Mouse (Mus musculus) kidney, postnatal 4 days (tissue): ENCODE data around the gene Vhl.
A peak's percentile ranks its signal among the peaks of the same experiment; 100 is the strongest.

Experiments used
- DNase-seq, 2 experiments: peaks; one replicate each; pipeline ENCODE4 v3.0.0; 2021; ENCODE audit warnings: mixed read lengths in 2 of 2

Gene Vhl

GRCm38 (mm10) chr6:113623941-113624751 is at the start of gene Vhl:
TSS of gene Vhl (plus strand) at chr6:113623959.
- peak; percentile 91 to 95 for DNase-seq

DNA sequence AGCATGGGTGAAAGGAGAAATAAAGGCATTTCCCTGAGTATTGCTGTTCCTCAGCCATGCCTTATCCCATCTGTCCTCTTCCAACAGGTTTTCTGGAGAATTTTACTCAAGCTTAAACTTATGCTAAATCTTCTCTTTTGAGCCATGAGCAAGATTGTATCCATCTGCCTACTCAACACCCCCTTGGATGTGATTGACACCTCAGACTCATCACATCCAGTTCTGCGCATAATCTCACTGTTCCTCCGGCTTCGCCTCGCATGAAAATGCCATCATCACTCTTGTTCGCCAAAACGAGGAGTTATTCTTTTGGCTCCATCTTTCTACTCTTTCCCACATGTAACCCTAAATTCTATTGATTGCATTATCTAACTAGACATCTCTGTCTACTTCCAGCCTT is 47.7 kb upstream of the Vhl start:
- DNase-seq: no peak

DNA sequence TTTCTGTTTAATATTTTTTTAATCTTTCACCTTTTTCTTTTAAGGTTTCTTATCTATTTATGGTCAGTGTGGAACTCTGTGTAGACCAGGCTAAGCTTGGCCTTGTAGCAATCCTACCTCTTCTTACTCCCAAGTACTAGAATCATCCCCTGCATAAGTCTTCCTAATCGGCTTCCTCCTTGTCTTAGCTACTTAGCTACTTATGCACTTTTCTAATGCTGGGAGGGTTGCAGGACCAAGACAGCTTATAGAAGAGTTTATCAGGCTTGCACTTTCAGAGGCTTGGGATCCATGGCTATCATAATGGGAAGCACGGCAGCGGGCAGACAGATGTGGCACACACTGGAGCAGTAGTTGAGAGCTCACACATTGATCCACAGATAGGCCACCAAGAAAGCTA is 44.5 kb upstream of the Vhl start:
- DNase-seq: no peak

DNA sequence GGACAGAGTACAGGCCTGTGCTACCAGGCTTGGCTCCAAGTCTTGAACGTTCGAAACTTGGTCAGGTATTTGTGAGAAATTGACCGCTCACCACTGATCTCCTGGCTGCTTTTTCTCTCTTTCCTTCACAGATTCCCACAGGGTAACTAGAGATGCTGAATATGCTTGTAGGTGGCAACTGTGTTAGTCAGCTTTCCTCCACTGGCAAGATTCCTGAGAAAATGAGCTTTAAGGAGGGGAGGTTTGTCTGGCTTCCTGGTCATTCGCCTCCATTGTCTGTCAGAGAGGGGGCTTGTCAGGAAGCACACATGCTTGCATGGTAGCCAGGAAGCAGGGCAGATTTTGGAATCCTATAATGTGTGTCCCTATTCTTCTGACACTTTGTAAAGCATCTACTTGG is 40.7 kb upstream of the Vhl start:
- no peak for DNase-seq

GRCm38 (mm10) chr6:113585065-113585464 is 38.7 kb upstream of the Vhl start:
- no peak for DNase-seq

DNA sequence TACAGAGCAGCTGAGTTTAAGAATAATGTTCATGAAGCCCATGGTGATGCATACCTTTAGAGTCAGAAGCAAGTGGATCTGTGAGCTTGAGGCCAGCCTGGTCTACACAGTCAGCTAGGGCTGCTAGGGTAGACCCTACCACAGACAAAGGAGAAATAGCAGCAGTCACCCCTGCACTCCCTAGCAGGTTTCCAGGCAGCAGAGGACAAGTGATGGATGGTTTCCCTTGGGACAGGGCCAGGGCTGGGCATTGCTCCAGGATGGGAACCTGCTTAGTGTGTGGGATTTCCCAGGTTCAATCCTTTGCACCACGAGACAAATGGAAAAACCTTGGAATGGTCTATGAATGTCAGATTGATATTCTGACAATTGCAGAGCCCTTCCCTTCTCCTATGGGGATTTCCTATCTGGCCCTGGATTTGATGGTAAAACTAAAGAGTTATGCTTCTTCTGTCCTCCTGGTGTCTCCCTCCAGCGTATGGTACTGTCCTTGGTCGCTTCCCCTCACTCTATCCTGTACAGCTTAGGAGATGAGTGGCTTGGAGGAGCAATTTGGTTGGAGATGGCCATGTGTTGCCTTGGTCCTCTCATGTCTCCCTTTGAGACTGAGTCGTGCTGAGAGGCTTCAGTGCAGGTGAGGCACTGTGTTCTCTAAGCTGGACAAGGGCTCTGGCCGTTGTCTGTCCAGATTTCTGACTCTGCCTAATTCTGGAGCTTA is 37.1 kb upstream of the Vhl start:
- peak; percentile 71 to 73 for DNase-seq

DNA sequence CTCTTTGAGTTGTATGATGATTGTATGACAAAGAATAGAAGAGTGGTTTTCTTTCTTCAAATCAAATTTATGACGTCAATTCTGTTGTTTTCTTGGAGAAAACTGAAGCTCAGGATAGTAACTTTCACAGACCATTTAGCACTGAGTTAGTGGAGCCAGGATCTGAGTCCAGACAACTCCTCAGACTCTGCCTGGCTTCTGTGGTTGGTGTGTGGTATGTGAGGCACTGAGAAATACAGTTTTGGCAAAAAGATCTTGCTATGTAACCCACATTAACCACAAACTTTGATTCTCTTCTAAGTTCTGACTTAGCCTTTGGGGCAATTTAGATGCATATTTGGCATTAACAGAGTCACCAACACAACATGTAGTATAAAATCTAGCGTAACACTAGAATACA is 31.1 kb upstream of the Vhl start:
- DNase-seq: no peak

DNA sequence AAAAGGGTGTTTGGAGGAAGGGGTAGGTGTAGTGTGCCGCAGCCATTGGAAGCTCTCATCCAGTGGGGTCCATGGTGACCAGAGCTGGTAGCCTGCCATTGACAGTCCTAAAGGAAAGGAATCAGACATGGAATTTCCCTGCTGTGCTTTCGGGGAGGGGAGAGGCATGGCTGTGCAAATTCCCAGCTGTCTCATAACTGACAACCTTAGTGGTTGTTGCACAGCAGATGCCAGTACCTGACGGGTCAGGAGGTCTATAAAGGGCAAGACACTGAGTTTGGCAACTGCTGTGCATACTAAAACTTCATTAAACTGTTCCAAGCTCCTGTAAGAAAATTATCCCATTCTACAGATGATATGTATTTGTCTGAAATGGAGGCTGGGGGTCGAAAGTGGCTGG is 25.8 kb upstream of the Vhl start:
- no peak for DNase-seq

DNA sequence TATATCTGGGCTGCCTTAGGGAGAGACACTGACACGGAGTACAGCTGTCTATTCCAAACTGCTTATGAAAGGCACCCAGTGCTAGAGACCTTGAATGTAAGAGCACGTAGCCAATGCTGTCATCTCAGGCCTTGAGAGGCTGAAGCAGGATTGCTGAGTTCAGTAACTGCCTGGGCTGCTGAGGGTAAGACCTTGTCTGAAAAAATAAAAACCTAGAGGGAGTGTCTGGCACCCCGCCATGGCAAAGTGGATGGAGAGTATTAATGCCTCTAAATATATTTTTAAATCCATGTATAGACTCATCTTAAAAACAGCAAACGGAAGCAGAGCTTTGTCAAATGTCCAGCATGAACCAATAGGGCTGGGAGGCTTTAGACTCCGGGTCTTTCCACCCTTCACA is 23.9 kb upstream of the Vhl start:
- peak; percentile 49 to 52 for DNase-seq

DNA sequence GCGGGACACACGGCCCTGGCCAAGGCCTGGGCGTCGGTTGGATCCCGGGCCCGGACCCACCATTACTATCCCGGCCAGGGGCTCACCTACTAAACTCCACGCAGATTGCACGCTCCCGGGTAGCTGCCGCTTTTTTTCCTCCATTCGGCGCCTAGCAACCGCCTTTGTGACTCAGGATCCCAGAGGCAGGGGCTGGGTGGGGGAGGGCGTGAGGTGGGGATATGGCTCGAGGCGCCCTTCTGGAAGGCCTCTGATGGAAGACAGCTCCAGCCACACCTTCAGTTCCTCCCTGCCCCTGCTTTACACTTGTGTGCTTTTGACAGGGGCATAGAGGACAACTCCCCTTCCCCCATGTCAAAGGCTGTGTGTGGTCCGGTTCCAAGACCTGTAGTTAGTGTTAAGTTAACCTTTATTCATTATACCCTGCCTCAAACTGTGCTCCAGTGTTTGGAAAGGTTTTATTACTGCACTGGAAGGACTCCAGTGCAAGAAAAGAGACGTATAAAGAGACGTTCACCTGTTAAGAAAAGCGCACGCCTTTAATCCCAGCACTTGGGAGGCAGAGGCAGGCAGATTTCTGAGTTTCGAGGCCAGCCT is 23.1 kb upstream of the Vhl start, which contains the start of gene Fancd2os:
Gene Fancd2os (minus strand): TSS at position 173 of the 597 bp plus-strand sequence.
- peak; percentile 7 to 19 for DNase-seq

GRCm38 (mm10) chr6:113602821-113603220 is 20.9 kb upstream of the Vhl start:
- DNase-seq: no peak

GRCm38 (mm10) chr6:113603993-113604392 is 19.8 kb upstream of the Vhl start:
- peak in 1 of 2 experiments; percentile 14 for DNase-seq

DNA sequence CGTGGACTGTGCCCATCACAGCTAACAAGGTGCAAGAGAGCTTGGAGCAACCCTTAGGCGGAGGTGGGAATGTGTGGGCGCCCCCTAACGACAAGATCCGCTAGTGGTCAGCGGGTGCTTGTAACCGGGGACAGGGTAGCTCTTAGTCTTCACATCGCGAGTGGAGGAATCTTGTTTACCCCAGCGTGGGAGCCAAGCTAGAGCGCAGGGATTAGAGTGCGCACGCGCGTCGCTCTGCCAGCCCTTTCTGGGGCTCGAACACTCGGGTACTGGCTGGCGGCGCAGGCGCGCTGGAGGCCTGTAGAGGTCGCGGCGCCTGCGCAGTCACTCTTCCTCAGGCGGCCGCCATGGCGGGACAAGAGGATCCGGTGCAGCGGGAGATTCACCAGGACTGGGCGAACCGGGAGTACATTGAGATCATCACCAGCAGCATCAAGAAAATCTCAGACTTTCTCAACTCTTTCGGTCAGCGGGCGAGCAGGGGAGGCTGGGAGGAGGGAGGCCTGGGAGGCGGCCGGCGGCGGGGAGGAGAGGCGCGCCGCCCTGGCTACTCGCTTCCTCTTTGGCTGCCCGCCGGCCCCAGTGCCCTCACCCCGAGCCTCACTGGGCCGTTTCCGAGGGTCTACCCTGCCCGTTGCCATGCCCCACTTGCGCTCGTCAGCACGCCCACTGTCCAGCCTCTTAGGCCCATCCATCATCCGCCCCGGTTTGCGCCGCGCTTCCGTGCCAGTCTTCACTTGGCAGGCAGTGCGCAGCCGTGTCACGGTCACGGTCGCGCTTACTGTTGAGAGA is 19.1 kb upstream of the Vhl start, which contains the start of gene Brk1:
Gene Brk1 (plus strand): TSS at position 341 of the 792 bp plus-strand sequence.
- peak; percentile 88 to 94 for DNase-seq

GRCm38 (mm10) chr6:113605224-113605545 is 18.6 kb upstream of the Vhl start:
- DNase-seq: no peak

DNA sequence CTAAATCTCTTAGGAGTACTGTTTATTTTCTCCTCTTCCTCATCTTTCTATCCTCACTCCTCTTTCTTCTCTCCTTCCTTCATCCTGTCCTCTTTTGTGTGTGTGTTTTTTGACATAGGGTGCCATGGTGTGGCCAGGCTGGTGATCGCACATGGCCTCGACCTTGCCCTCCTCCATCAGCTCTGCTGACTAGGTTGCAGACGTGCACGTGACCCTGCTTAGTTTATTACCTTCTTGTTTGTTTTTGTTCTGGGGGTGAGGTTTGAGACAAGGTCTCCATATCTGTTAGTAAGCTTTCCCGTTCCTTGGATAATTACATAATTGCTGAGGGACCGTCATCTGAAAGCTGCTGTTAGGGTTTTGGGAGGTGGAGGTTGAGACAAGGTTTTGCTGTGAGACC is 14.9 kb upstream of the Vhl start:
- no peak for DNase-seq

DNA sequence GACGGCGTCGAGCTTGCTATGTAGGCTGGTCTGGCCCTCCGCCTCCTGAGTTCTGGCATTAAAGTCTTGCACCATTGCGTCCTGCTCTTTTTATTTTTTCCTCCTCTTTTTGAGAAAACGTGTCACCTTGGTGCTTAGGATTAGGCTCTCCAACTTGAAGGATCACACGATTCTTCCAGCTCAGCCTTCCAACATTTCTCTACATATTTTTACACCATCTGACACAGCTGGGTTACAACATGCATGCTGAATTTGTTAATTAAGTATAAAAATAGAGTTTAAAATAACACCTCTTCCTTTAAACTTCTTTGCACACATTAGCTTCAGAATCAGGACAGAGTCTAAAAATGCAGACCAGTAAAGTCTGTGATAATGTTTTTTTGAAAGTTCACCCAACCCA is 14.5 kb upstream of the Vhl start:
- no peak for DNase-seq

- peak; percentile 23 to 26 for DNase-seq
Observed at GRCm38 (mm10) chr6:113612258-113612969, 11.3 kb upstream of the Vhl start.

DNA sequence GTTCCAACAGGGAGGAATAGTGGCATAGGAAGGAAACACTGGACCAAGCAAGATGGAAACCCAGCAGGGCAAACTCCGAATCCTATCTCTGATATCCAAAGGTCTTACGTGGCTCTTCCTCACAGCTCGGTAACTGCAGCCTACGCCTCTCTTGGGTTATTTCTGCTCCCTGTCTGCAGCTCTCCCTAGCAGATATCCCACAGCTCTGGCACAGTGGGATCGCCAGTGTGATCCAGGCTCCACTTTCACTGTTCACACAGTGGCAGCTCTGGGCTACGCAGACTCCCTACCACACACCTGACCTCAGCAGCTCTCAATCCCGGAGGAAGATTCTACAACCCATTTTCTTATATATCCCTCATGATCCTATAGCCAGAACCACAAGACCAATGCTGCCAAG is 9.6 kb upstream of the Vhl start:
- no peak for DNase-seq

- DNase-seq: no peak
Observed at GRCm38 (mm10) chr6:113614997-113615396, 8.8 kb upstream of the Vhl start.

DNA sequence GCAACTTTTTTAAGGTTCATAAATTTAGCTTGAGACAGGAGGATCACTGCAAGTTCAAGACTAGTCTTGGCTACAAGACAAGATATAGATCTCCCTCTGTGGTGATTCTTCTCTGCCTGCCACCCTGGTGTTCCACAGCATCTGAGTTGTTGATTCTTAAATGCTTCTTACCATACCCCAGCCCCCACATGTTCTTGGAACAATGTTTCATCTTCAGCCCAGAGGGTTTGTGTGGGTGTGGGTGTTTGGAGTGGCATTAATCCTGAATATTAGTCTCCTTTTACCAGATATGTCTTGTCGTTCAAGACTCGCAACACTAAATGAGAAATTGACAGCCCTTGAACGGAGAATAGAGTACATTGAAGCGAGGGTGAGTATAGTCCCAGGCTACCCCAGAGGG is 8.3 kb upstream of the Vhl start:
- DNase-seq: no peak

GRCm38 (mm10) chr6:113623386-113623785 is 373 bp upstream of the Vhl start:
- no peak for DNase-seq
